Mouse (Mus musculus) midbrain, postnatal 0 days (tissue): ENCODE data around the gene Rae1. TPM values are rescaled to one million over a fixed set of nuclear protein-coding genes. Genes with fewer than 3 reads are reported as not detected.

Experiments
- ATAC-seq: fragments of 200-750 bp; cut with Nextera tagmentation; 2 replicates; pipeline ENCODE4 v1.8.0; 2017; ENCODE audit warnings: moderate number of reproducible peaks, mild to moderate bottlenecking, moderate TSS enrichment, moderate library complexity; ENCODE audit not compliant: low FRiP score
- DNase-seq: peaks from one replicate; pipeline ENCODE4 v3.0.0-alpha.2; 2015; ENCODE audit warnings: low spot score
- H3K27ac ChIP-seq: fragments of 300-500 bp; sonication (generic); 2 replicates; pipeline ENCODE4 v1.5.1; 2014; ENCODE audit warnings: low read depth, mild to moderate bottlenecking, low read length, mixed read lengths
- H3K27me3 ChIP-seq: fragments of 300-500 bp; sonication (generic); 2 replicates; pipeline ENCODE4 v1.6.1; 2014; ENCODE audit warnings: low read length, control low read depth, mixed read lengths; ENCODE audit not compliant: insufficient read depth
- H3K36me3 ChIP-seq: fragments of 300-500 bp; sonication (generic); 2 replicates; pipeline ENCODE4 v1.6.1; 2014; ENCODE audit warnings: low read length, control low read depth, mixed read lengths; ENCODE audit not compliant: insufficient read depth
- H3K4me1 ChIP-seq: fragments of 300-500 bp; sonication (generic); 2 replicates; pipeline ENCODE4 v1.6.1; 2014; ENCODE audit warnings: mild to moderate bottlenecking, control low read depth, antibody characterized with exemption, low read length, mixed read lengths; ENCODE audit not compliant: insufficient read depth
- H3K4me2 ChIP-seq: fragments of 300-500 bp; sonication (generic); 2 replicates; pipeline ENCODE4 v1.6.1; 2014; ENCODE audit warnings: low read depth, mild to moderate bottlenecking, low read length, mixed read lengths; ENCODE audit not compliant: poor library complexity, severe bottlenecking
- H3K4me3 ChIP-seq: fragments of 300-500 bp; sonication (generic); 2 replicates; pipeline ENCODE4 v1.5.1; 2014; ENCODE audit warnings: low read depth, mild to moderate bottlenecking, low read length, moderate library complexity
- H3K9ac ChIP-seq: fragments of 300-500 bp; sonication (generic); replicated peaks from 2 replicates; pipeline ENCODE4 v1.6.1; 2014; ENCODE audit warnings: mild to moderate bottlenecking, low read length, moderate library complexity, mixed read lengths; ENCODE audit not compliant: poor library complexity, severe bottlenecking
- H3K9me3 ChIP-seq: fragments of 300-500 bp; sonication (generic); 2 replicates; pipeline ENCODE4 v1.6.1; 2016; ENCODE audit warnings: low read length, control low read depth
- CTCF ChIP-seq: IDR thresholded peaks from 2 replicates; pipeline ENCODE4 v1.5.1; 2016; ENCODE audit warnings: antibody characterized with exemption, mild to moderate bottlenecking
- WGBS: fragments of 180-500 bp; shearing (Covaris S2); extraction: QIAGEN DNeasy Blood & Tissue Kit; methylation state at CpG from one replicate; pipeline ENCODE4 v1.1.7; 2014; 5-methylcytosine and 5-hydroxymethylcytosine counted together
- polyA plus RNA-seq: library from polyadenylated mRNA; unstranded; fragments of >200 nt; fragmentation: Nextera tagmentation; extraction: Ambion mirVana; gene quantifications from 2 replicates; pipeline ENCODE4 v1.2.1, GENCODE M21; 2015
- total RNA-seq: library from RNA; depleted of rRNA; stranded (reverse); fragments of >200 nt; gene quantifications from 2 replicates; pipeline ENCODE4 v1.2.3, GENCODE M21; 2014; rRNA removed

Rae1 gene
- total RNA-seq (93.8 and 98.3 TPM in 2 replicates), polyA plus RNA-seq (127 and 130 TPM in 2 replicates)

- Histone ChIP-seq H3K27ac (peak within 1 kb of the TSS; percentile 95), H3K4me2 (peak within 1 kb of the TSS; percentile 78), H3K4me1 (peaks cover 4% of the 10 kb centered on the region; the same call in 1 of the 2 replicates), H3K9me3 (no peaks in the 10 kb centered on the region), H3K27me3 (peaks cover 3% of the 10 kb centered on the region; the same call in 1 of the 2 replicates), H3K9ac (peak within 1 kb of the TSS; percentile 99), H3K36me3 (peaks cover 21% of the 10 kb centered on the region), H3K4me3 (peak within 1 kb of the TSS; percentile 96)
- TF ChIP-seq CTCF = peak; percentile 93
- peak; percentile 99 for DNase-seq
- ATAC-seq = peak; percentile 96
- under 1% methylated on average over 43 of the region's 45 CpGs for WGBS
Observed at GRCm38 (mm10) chr2:172999630-173000284, at the start of gene Rae1. Rae1 (plus strand) TSS chr2:173000117.

- H3K27ac ChIP-seq = no peak overlapping the region
- H3K36me3 ChIP-seq = no peaks in the 10 kb centered on the region
- no peaks in the 10 kb centered on the region for H3K9me3 ChIP-seq
- no peaks in the 10 kb centered on the region for H3K27me3 ChIP-seq
- no peak for DNase-seq
- WGBS = 65% methylated on average over 9 of the region's 9 CpGs
- no peaks in the 10 kb centered on the region for H3K4me1 ChIP-seq
- H3K9ac ChIP-seq = no peak overlapping the region
- no peak for TF ChIP-seq CTCF
- no peak overlapping the region for H3K4me2 ChIP-seq
- ATAC-seq = no peak
- H3K4me3 ChIP-seq = no peak overlapping the region
Observed at GRCm38 (mm10) chr2:172950119-172950676, 49.7 kb upstream of the Rae1 start.

- Histone ChIP-seq H3K27ac (no peak overlapping the region), H3K9ac (no peak overlapping the region), H3K27me3 (no peaks in the 10 kb centered on the region), H3K4me3 (no peak overlapping the region), H3K4me1 (no peaks in the 10 kb centered on the region), H3K36me3 (no peaks in the 10 kb centered on the region), H3K4me2 (no peak overlapping the region), H3K9me3 (no peaks in the 10 kb centered on the region)
- no peak for DNase-seq
- WGBS = 30% methylated on average over 11 of the region's 11 CpGs
- ATAC-seq = no peak
- no peak for TF ChIP-seq CTCF
Observed at GRCm38 (mm10) chr2:172950722-172951121, 49.2 kb upstream of the Rae1 start.

- DNase-seq = no peak
Observed at GRCm38 (mm10) chr2:172951976-172952375, 47.9 kb upstream of the Rae1 start.

GRCm38 (mm10) chr2:172958579-172958978, 41.3 kb upstream of the Rae1 start:
- no peaks in the 10 kb centered on the region for H3K4me1 ChIP-seq
- no peak overlapping the region for H3K27ac ChIP-seq
- no peak overlapping the region for H3K4me2 ChIP-seq
- DNase-seq = no peak
- 16% methylated on average over 5 of the region's 5 CpGs for WGBS
- H3K36me3 ChIP-seq = no peaks in the 10 kb centered on the region
- H3K27me3 ChIP-seq = no peaks in the 10 kb centered on the region
- no peak for TF ChIP-seq CTCF
- ATAC-seq = no peak; the same call in 1 of the 2 replicates
- H3K9me3 ChIP-seq = no peaks in the 10 kb centered on the region
- H3K4me3 ChIP-seq = no peak overlapping the region
- H3K9ac ChIP-seq = no peak overlapping the region

More at GRCm38 (mm10) chr2:172951976-172952375, 47.9 kb upstream of the Rae1 start:
- Histone ChIP-seq H3K9ac (no peak overlapping the region), H3K27ac (no peak overlapping the region), H3K4me1 (no peaks in the 10 kb centered on the region), H3K4me2 (no peak overlapping the region), H3K27me3 (no peaks in the 10 kb centered on the region), H3K9me3 (no peaks in the 10 kb centered on the region), H3K4me3 (no peak overlapping the region), H3K36me3 (no peaks in the 10 kb centered on the region)
- TF ChIP-seq CTCF = 0 out of 2 replicates have a peak, but pooled peaks have one; percentile 10
- no peak for ATAC-seq
- WGBS = 78% methylated on average over 2 of the region's 2 CpGs

GRCm38 (mm10) chr2:172959006-172959768, 40.7 kb upstream of the Rae1 start:
- H3K4me2 ChIP-seq = no peak overlapping the region
- H3K9ac ChIP-seq = no peak overlapping the region
- no peaks in the 10 kb centered on the region for H3K9me3 ChIP-seq
- no peak overlapping the region for H3K4me3 ChIP-seq
- DNase-seq = no peak
- H3K4me1 ChIP-seq = no peaks in the 10 kb centered on the region
- 54% methylated on average over 13 of the region's 13 CpGs for WGBS
- no peaks in the 10 kb centered on the region for H3K36me3 ChIP-seq
- H3K27ac ChIP-seq = no peak overlapping the region
- ATAC-seq = no peak
- peak; percentile 42 for TF ChIP-seq CTCF
- H3K27me3 ChIP-seq = no peaks in the 10 kb centered on the region
